Mouse (Mus musculus) G1E (cell line): Measurements from ENCODE around the gene Ntrk3.

ENCODE experiments used
- CTCF ChIP-seq: IDR thresholded peaks from 2 replicates; pipeline ENCODE4 v1.5.1; 2012; ENCODE audit warnings: low read depth, low read length, inconsistent platforms, mixed read lengths
- GATA1 ChIP-seq: IDR thresholded peaks from 2 replicates; pipeline ENCODE4 v1.6.1; 2012; ENCODE audit warnings: borderline replicate concordance, low read length, inconsistent platforms, mixed read lengths
- TAL1 ChIP-seq: conservative IDR thresholded peaks from 2 replicates; pipeline ENCODE4 v1.6.1; 2012; ENCODE audit warnings: low read depth, low read length, inconsistent platforms, mixed read lengths

GRCm38 (mm10) chr7:78652296-78652695 is 85.5 kb downstream of the Ntrk3 start:
- TF ChIP-seq CTCF (no peak), TAL1 (no peak), GATA1 (no peak)
